Mouse (Mus musculus) bone marrow, adult 2 months (tissue): ENCODE results near the gene Kcnip4. TPM values are rescaled to one million over a fixed set of nuclear protein-coding genes. Genes with fewer than 3 reads are reported as not detected.

ENCODE experiments used
- H3K27ac ChIP-seq: fragments of 200-500 bp; 2 replicates; pipeline ENCODE4 v1.5.1; 2012; ENCODE audit warnings: low read depth, mild to moderate bottlenecking, control low read depth, inconsistent platforms, low read length; ENCODE audit not compliant: control insufficient read depth, poor library complexity, insufficient read depth
- H3K4me1 ChIP-seq: fragments of 200-500 bp; 2 replicates; pipeline ENCODE4 v1.6.1; 2011; ENCODE audit warnings: low read length; ENCODE audit not compliant: control insufficient read depth, insufficient read depth
- H3K4me3 ChIP-seq: fragments of 200-500 bp; replicated peaks from 2 replicates; pipeline ENCODE3; 2011; ENCODE audit warnings: mild to moderate bottlenecking, low read depth, low read length, control low read depth; ENCODE audit not compliant: control insufficient read depth
- CTCF ChIP-seq: fragments of 200-500 bp; IDR thresholded peaks from 2 replicates; pipeline ENCODE4 v1.5.1; 2011; ENCODE audit warnings: low read length, control low read depth; ENCODE audit not compliant: control insufficient read depth, insufficient read depth
- POLR2A ChIP-seq: fragments of 200-500 bp; IDR thresholded peaks from 2 replicates; pipeline ENCODE4 v1.6.1; 2011; ENCODE audit warnings: low read depth, mild to moderate bottlenecking, control low read depth, low read length, borderline replicate concordance; ENCODE audit not compliant: control insufficient read depth
- WGBS: fragments of 180-500 bp; shearing (Covaris S2); methylation state at CpG from one replicate; pipeline ENCODE4 v1.1.7; 2018; 5-methylcytosine and 5-hydroxymethylcytosine counted together
- polyA plus RNA-seq: library from polyadenylated mRNA; stranded (reverse); fragments of >200 nt; gene quantifications from 2 replicates; pipeline ENCODE4 v1.2.4, GENCODE M21; 2011; ENCODE audit warnings: low replicate concordance; ENCODE audit not compliant: missing spikeins, insufficient read depth, insufficient read length

Gene Kcnip4
- polyA plus RNA-seq, 1 experiment, result 1.5 TPM

DNA sequence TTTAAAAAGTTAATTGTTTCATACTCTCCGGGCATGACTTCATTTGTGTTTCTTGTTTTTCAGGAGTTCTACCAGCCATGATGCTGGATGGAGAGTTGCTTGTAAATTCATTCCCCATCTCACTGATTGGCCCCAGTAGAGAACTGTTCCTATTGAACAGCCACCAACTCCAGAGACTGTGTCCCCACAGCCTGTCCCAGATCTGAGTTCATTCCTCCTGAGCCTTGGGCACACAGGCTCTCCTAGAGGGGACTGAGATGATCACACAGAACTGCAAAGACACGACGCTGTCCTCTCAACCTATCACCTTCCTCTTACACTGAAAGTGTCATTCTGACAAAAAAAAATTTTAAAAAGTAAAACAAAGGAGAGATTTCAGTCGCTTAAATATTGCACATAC lies 1.7 kb downstream of the Kcnip4 start:
- TF ChIP-seq POLR2A, result no peak
- H3K4me3 ChIP-seq, result no peak overlapping the region
- WGBS, result 47% methylated on average over 4 of the region's 4 CpGs
- H3K4me1 ChIP-seq, result no peaks in the 10 kb centered on the region
- H3K27ac ChIP-seq, result no peak overlapping the region

DNA sequence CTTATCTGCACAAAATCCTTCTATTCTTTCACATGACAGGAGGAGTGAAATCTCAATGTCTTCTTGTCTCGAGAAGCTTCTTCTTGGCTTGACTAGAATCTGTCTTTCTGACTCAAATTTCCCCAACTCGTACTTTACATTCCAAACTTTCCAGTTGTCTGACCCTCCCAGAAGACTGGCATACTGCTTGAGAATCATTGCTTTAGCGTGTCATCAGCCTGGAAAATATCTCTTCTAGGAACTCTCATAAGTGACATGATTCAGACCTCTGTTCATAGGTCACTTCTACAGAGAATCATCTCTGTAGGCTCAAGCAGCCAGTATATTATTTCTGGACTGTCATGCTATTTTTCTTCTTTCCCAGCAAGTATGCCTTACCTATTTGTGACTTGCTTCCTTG lies 26.0 kb downstream of the Kcnip4 start:
- Histone ChIP-seq H3K27ac (no peak overlapping the region), H3K4me3 (no peak overlapping the region), H3K4me1 (no peaks in the 10 kb centered on the region)
- 70% methylated on average over 3 of the region's 3 CpGs for WGBS
- no peak for TF ChIP-seq POLR2A
- no peak for TF ChIP-seq CTCF

DNA sequence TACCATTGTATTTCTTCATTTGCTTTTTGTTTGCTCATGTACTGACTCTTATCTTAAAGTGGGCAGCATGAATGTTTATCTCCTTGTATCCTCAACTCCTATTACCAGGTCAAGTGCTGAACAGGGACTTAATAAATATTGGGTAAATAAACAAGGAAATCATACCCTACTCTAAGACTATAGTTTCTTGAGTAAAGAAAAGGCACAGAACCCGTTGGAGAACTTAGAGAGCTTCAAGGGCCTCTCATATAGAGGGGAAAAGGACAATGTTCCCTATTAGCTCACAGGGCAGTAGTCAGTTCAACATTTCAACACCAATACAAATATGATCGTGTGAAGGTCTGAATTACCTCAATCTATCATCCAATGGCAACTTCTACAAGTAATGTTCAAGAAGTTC lies 37.4 kb downstream of the Kcnip4 start:
- no peak for TF ChIP-seq CTCF
- H3K4me3 ChIP-seq, result no peak overlapping the region
- no peaks in the 10 kb centered on the region for H3K4me1 ChIP-seq
- no peak overlapping the region for H3K27ac ChIP-seq
- WGBS, result 38% methylated on average over 2 of the region's 2 CpGs

DNA sequence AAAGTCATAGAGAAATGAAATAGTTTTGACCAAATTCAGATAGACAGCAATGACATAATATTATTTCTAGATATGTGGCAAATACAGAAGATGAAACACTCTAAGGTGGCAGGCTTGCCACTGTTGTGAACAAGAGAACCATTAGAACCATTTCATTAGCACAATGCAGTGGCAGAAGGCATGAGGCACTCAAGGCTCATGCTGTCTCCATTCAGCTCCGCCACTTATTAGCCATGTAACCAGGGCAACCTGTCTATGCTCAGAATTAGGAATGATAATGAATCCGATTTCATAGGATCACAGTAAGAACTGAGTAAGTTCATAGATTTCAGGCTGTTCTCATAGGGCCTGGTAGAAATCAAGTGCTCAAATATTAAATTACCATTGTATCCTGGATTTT lies 54.0 kb downstream of the Kcnip4 start:
- H3K4me1 ChIP-seq, result no peaks in the 10 kb centered on the region
- H3K27ac ChIP-seq, result no peak overlapping the region
- no peak overlapping the region for H3K4me3 ChIP-seq
- TF ChIP-seq POLR2A, result no peak
- no peak for TF ChIP-seq CTCF
- 70% methylated on average over 2 of the region's 2 CpGs for WGBS

DNA sequence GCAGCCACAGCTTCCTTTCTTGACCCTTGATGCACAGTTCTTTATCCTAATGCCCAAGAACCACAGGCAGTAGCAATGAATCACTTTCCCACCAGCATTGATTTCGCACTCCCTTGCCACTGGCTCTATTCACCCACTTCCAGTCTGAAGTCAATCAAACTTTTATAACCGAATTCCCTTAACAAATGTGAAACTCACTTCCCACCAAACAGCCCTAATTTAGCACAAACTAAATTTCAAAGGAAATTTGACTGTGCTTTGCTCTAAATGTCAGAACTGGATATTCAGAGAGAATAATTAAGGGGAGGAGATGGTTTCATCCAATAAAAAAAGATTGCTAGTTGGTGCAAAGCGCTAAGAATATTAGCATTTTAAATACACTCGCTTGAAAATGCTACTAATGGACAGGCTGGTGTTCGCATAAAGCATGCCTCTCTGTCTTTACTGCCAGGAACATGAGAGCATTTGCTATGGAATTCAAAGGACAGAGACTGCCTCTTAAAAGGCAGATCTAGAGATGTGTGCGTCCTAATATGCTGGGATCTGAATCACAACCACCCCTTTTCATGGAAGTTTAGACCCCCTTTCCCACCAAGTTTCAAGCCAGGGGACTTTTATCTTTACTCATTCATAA lies 63.9 kb downstream of the Kcnip4 start:
- Histone ChIP-seq H3K27ac (no peak overlapping the region), H3K4me3 (no peak overlapping the region), H3K4me1 (no peaks in the 10 kb centered on the region)
- no peak for TF ChIP-seq POLR2A
- no peak for TF ChIP-seq CTCF
- WGBS, result 77% methylated on average over 6 of the region's 6 CpGs

DNA sequence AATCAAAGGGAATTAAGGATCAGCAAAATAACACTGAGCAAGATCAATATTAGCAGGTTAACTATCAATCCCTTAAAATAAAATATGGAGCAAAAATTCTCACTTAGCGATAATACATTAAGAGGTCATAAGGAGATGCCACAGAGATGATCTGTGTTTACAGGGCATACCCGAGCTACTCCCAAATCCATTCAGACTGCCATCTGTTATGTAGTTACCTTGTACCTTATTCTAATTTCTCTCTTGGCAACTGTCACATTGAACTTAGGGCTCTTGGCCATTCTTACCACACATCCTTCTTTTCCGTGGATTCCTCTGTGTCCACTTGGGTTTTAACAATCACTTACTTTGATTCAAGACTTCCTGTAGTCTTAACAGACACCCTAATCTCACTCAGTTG lies 71.6 kb downstream of the Kcnip4 start:
- Histone ChIP-seq H3K4me1 (no peaks in the 10 kb centered on the region), H3K4me3 (no peak overlapping the region), H3K27ac (no peak overlapping the region)
- no peak for TF ChIP-seq POLR2A
- TF ChIP-seq CTCF, result no peak
- 82% methylated on average over 3 of the region's 3 CpGs for WGBS

DNA sequence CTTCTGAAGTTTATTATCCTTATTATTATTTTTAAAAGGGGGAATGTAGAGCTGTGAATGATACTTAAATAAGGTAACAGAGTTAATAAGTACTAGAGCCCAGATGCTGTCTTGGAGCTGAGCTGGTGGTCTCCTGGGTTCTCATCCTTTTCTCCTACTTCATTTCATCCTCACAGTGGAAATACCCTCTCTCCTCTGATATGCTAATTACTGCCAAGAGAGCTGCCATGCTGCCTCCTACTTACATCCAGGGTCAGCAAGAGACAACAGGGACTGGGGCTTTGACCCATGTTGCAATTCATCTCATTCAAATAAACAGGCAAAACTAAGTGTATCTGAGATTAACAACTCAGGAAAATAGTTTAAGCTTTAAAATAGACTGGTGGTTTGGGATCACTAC lies 73.4 kb downstream of the Kcnip4 start:
- H3K4me1 ChIP-seq, result no peaks in the 10 kb centered on the region
- TF ChIP-seq POLR2A, result no peak
- no peak for TF ChIP-seq CTCF

DNA sequence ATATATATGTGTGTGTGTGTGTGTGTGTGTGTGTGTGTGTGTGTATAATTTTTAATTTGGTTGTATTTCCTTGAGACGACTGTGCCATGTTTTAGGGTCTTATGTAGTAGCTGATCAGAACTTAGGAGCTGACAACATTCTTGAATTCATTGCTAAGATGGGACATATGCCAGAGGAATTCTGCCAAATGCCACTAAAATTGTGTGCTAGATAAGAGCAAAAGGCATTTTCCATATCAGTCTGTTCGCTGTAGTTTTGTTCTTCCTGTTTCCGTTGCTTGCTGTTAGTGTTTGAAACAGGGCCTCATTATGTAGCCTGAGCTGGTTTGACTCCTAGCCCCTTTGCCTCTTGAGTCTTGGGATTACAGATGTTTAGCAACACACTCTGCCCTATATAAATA lies 73.8 kb downstream of the Kcnip4 start:
- no peak for TF ChIP-seq CTCF
- TF ChIP-seq POLR2A, result no peak
- H3K4me1 ChIP-seq, result no peaks in the 10 kb centered on the region
- H3K27ac ChIP-seq, result no peak overlapping the region
- 72% methylated on average over 3 of the region's 3 CpGs for WGBS
- no peak overlapping the region for H3K4me3 ChIP-seq

More for the DNA sequence above, 73.4 kb downstream of the Kcnip4 start:
- no peak overlapping the region for H3K27ac ChIP-seq
- no peak overlapping the region for H3K4me3 ChIP-seq

DNA sequence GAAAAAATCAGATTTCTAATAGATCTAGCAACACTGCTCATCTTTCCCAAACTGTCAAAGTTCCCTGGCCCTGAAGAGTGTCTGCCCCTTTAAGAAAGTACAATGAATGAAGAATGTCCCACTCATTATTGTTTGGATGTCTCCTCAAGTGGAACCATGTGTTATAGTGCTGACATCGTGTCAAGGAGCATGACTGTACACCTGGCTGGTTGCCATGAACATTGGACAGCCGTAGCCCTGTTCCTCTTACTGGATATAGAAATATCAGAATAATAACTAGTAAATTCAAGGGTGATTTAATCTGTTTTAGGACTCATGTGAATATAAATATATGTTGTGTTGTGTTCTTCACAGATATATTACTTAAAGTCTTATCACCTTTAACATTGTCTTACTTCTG lies 87.5 kb downstream of the Kcnip4 start:
- TF ChIP-seq POLR2A, result no peak
- TF ChIP-seq CTCF, result no peak
- Histone ChIP-seq H3K4me1 (no peaks in the 10 kb centered on the region), H3K4me3 (no peak overlapping the region), H3K27ac (no peak overlapping the region)
- 53% methylated on average over 2 of the region's 2 CpGs for WGBS

DNA sequence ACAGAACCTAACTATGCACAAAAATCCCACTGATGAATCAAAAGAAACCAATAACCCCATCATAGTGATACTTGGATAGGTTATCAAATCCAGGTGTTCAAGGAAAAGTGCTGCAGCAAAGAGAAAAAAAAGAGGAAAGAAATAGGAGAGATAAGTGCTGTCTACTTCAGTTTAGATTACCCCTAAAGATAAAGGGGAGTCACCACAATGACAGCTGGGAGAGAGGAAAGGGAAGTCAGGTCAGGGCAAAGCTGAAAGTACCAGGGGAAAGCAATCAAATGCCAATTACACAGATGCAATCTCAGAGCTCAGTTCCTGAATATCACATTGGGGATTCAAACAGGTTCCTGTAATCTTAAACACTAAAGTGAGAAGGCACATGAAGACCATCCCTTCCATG lies 97.0 kb downstream of the Kcnip4 start:
- no peaks in the 10 kb centered on the region for H3K4me1 ChIP-seq
- no peak overlapping the region for H3K27ac ChIP-seq
- TF ChIP-seq CTCF (no peak), POLR2A (no peak)
- no peak overlapping the region for H3K4me3 ChIP-seq
